Mouse (Mus musculus): ENCODE measurements around the gene Dnmt3b.

GRCm38 (mm10) chr2:153642999-153643398 is 6.3 kb upstream of the Dnmt3b start:
- TF ChIP-seq CTCF (IDR thresholded peaks at IDR 0.05; ENCODE audit: control insufficient read depth, insufficient read depth, insufficient read length) (no peak), MYOD1 (IDR thresholded peaks at IDR 0.05; ENCODE audit: control insufficient read depth, insufficient read length, low read depth) (no peak), MAX (IDR thresholded peaks at IDR 0.05) (no peak), USF1 (IDR thresholded peaks at IDR 0.05; ENCODE audit: low read depth) (no peak), MYOG (IDR thresholded peaks at IDR 0.05; ENCODE audit: control insufficient read depth, extremely low read depth, insufficient read length) (no peak), FOSL1 (IDR thresholded peaks at IDR 0.05; ENCODE audit: insufficient read depth, low read length, poor library complexity, severe bottlenecking) (no peak), CEBPB (IDR thresholded peaks at IDR 0.05; ENCODE audit: low read depth) (no peak)

All from C2C12 (cell line).